ENCODE assay signal across 8 mouse cellular contexts in genomic region chr14:24500845-24501186, GRCm38 (mm10). TPM values are rescaled to one million over a fixed set of nuclear protein-coding genes. Genes with fewer than 3 reads are reported as not detected.
DNase-seq lines count a peak whose midpoint lies in the region; ATAC-seq and TF ChIP-seq lines count a peak whose summit lies in the region.

No protein-coding gene starts in this region.

- TF ChIP-seq EP300 in stomach, postnatal 0 days (optimal IDR thresholded peaks at IDR 0.05): no peak

- ATAC-seq in cerebellum, adult (ENCODE audit: insufficient number of reproducible peaks, low FRiP score, low TSS enrichment): peak; percentile 40
- ATAC-seq in lung, embryonic 16.5 days (ENCODE audit: low read depth): no peak
- no peak for ATAC-seq in liver, embryonic 12.5 days
- ATAC-seq in stomach, postnatal 0 days (ENCODE audit: low FRiP score, low TSS enrichment): no peak; the same call in 1 of the 2 replicates

- peaks cover 5% of the 10 kb centered on the region; the same call in 1 of the 2 replicates for H3K4me1 ChIP-seq in lung, embryonic 16.5 days (replicated peaks; ENCODE audit: control insufficient read depth, insufficient read depth, low read length)
- H3K4me1 ChIP-seq in liver, embryonic 12.5 days: peaks cover 11% of the 10 kb centered on the region
- no peaks in the 10 kb centered on the region for H3K4me1 ChIP-seq in stomach, postnatal 0 days (replicated peaks; ENCODE audit: control insufficient read depth, insufficient read depth)

- peak overlapping the region; percentile 40 for H3K4me2 ChIP-seq in lung, embryonic 16.5 days (ENCODE audit: low read depth, low read length)
- H3K4me2 ChIP-seq in liver, embryonic 12.5 days: peak overlapping the region; percentile 16; the same call in 1 of the 2 replicates
- H3K4me2 ChIP-seq in stomach, postnatal 0 days (replicated peaks; ENCODE audit: low read depth): peak overlapping the region; percentile 35

- H3K36me3 ChIP-seq in lung, embryonic 16.5 days (ENCODE audit: control insufficient read depth, insufficient read depth, low read length): peaks cover 31% of the 10 kb centered on the region
- H3K36me3 ChIP-seq in liver, embryonic 12.5 days: peaks cover 44% of the 10 kb centered on the region
- peaks cover 21% of the 10 kb centered on the region for H3K36me3 ChIP-seq in stomach, postnatal 0 days (ENCODE audit: control insufficient read depth, insufficient read depth, low read length)

- peak overlapping the region; percentile 4; the same call in 1 of the 2 replicates for H3K27ac ChIP-seq in lung, embryonic 16.5 days (ENCODE audit: low read length)
- H3K27ac ChIP-seq in liver, embryonic 12.5 days: 0 out of 2 replicates have a peak overlapping the region, but pooled peaks have one; percentile 10
- peak overlapping the region; percentile 49 for H3K27ac ChIP-seq in stomach, postnatal 0 days (replicated peaks)

- 9% methylated on average over 8 of the region's 8 CpGs for WGBS in lung, embryonic 16.5 days
- 38% methylated on average over 8 of the region's 8 CpGs for WGBS in liver, embryonic 12.5 days (ENCODE audit: insufficient replicate concordance)
- WGBS in stomach, postnatal 0 days: 14% methylated on average over 8 of the region's 8 CpGs

- no peak overlapping the region for H3K4me3 ChIP-seq in lung, embryonic 16.5 days (ENCODE audit: low read length)
- H3K4me3 ChIP-seq in liver, embryonic 12.5 days: no peak overlapping the region
- H3K4me3 ChIP-seq in stomach, postnatal 0 days (ENCODE audit: low read depth, low read length): no peak overlapping the region

- no peak for TF ChIP-seq CTCF in stomach, postnatal 0 days (IDR thresholded peaks at IDR 0.05; ENCODE audit: low read depth)

- intact Hi-C loops in left cerebral cortex, postnatal 36 days (cut with DNase I): loop anchor here (1.0 to 10.0 kb wide), 6 partner anchors 141 to 1196 kb away; partner anchors contain the start of gene Zmiz1

- no peaks in the 10 kb centered on the region for H3K9me3 ChIP-seq in lung, embryonic 16.5 days (ENCODE audit: control insufficient read depth, low read length)
- no peaks in the 10 kb centered on the region for H3K9me3 ChIP-seq in liver, embryonic 12.5 days (replicated peaks)
- H3K9me3 ChIP-seq in stomach, postnatal 0 days (ENCODE audit: control insufficient read depth, low read length): no peaks in the 10 kb centered on the region

- no peaks in the 10 kb centered on the region for H3K27me3 ChIP-seq in lung, embryonic 16.5 days (ENCODE audit: control insufficient read depth, insufficient read depth, low read depth, low read length)
- H3K27me3 ChIP-seq in liver, embryonic 12.5 days (replicated peaks): no peaks in the 10 kb centered on the region; the same call in 1 of the 2 replicates
- no peaks in the 10 kb centered on the region for H3K27me3 ChIP-seq in stomach, postnatal 0 days (ENCODE audit: control insufficient read depth, insufficient read depth, low read length)

- peak overlapping the region; percentile 52 for H3K9ac ChIP-seq in lung, embryonic 16.5 days (ENCODE audit: low read length)
- no peak overlapping the region for H3K9ac ChIP-seq in liver, embryonic 12.5 days
- no peak overlapping the region for H3K9ac ChIP-seq in stomach, postnatal 0 days (ENCODE audit: low read length)

- no peak for DNase-seq in cerebellum, adult 11-12 months
- DNase-seq in lung, postnatal 25 days (ENCODE audit: low spot score): no peak
- no peak for DNase-seq in stomach, postnatal 0 days (ENCODE audit: low spot score)
- DNase-seq in left cerebral cortex, postnatal 36 days (ENCODE audit: low spot score in 2 of 2): no peak
- DNase-seq in left cerebral cortex, adult 11 months (ENCODE audit: low spot score): no peak

RNA-seq across cellular contexts. Expression of gene Rps24, which starts 13.9 kb away (rescaled TPM):
- 792 and 827 TPM in 2 replicates for polyA plus RNA-seq in lung, embryonic 16.5 days (2015; fragmentation: Nextera tagmentation; extraction: Ambion mirVana)
- 1,045 and 1,076 TPM in 2 replicates for polyA plus RNA-seq in liver, embryonic 12.5 days (2016; fragmentation: Nextera tagmentation; extraction: Ambion mirVana)
- polyA plus RNA-seq in stomach, postnatal 0 days (2015; fragmentation: Nextera tagmentation; extraction: Ambion mirVana): 1,066 and 1,112 TPM in 2 replicates
- total RNA-seq in left cerebral cortex, postnatal 36 days (2021): 100 to 1,000 TPM; 665 to 675 TPM

RNA-seq across cellular contexts. Expression of gene Polr3a, which starts 14.0 kb away (rescaled TPM):
- 16.8 and 17.9 TPM in 2 replicates for polyA plus RNA-seq in lung, embryonic 16.5 days (2015; fragmentation: Nextera tagmentation; extraction: Ambion mirVana)
- polyA plus RNA-seq in liver, embryonic 12.5 days (2016; fragmentation: Nextera tagmentation; extraction: Ambion mirVana): 10.8 and 14.0 TPM in 2 replicates
- 6.3 and 7.0 TPM in 2 replicates for polyA plus RNA-seq in stomach, postnatal 0 days (2015; fragmentation: Nextera tagmentation; extraction: Ambion mirVana)
- total RNA-seq in left cerebral cortex, postnatal 36 days (2021): 10 to 100 TPM; 38.3 to 39.2 TPM
